8 mouse cellular contexts compared by ENCODE assay signal in genomic region chr14:34673395-34674228, GRCm38 (mm10). TPM values are rescaled to one million over a fixed set of nuclear protein-coding genes. Genes with fewer than 3 reads are reported as not detected.
A peak's percentile ranks its signal among the peaks of the same experiment; 100 is the strongest.
DNase-seq lines count a peak whose midpoint lies in the region; ATAC-seq lines count a peak whose summit lies in the region.

Wapl (plus strand) TSS chr14:34673928.

- H3K4me2 ChIP-seq in hindbrain, embryonic 12.5 days (replicated peaks): peak within 1 kb of the TSS; percentile 91

- peak; percentile 100 for ATAC-seq in hindbrain, embryonic 12.5 days (ENCODE audit: low FRiP score)

- H3K9ac ChIP-seq in hindbrain, embryonic 12.5 days: peak within 1 kb of the TSS; percentile 97

- H3K4me1 ChIP-seq in hindbrain, embryonic 12.5 days: peaks cover 14% of the 10 kb centered on the region

- DNase-seq in NIH3T3 (ENCODE audit: low read depth): peak; percentile 97
- peak; percentile 97 to 99 for DNase-seq in cerebellum, postnatal 10 days
- peak; percentile 94 to 98 for DNase-seq in frontal cortex, postnatal 10 days (ENCODE audit: low spot score in 2 of 2)
- DNase-seq in layer of hippocampus, postnatal 14 days (ENCODE audit: low spot score in 2 of 2): peak; percentile 94 to 98
- peak; percentile 97 for DNase-seq in lung, postnatal 14 days
- peak; percentile 88 for DNase-seq in retina, adult 2 months (ENCODE audit: low read depth, low spot score)
- DNase-seq in thymus, postnatal 36 days: peak; percentile 94 to 95

- H3K9me3 ChIP-seq in hindbrain, embryonic 12.5 days (replicated peaks): no peaks in the 10 kb centered on the region

- H3K27ac ChIP-seq in hindbrain, embryonic 12.5 days: peak within 1 kb of the TSS; percentile 97

- H3K27me3 ChIP-seq in hindbrain, embryonic 12.5 days: no peaks in the 10 kb centered on the region

- H3K4me3 ChIP-seq in hindbrain, embryonic 12.5 days: peak within 1 kb of the TSS; percentile 99

- H3K36me3 ChIP-seq in hindbrain, embryonic 12.5 days: peaks cover 4% of the 10 kb centered on the region; the same call in 1 of the 2 replicates

- WGBS in hindbrain, embryonic 12.5 days: under 1% methylated on average over 90 of the region's 90 CpGs

RNA-seq across cellular contexts. Expression of gene Wapl, which starts in this region (rescaled TPM):
- polyA plus RNA-seq in hindbrain, embryonic 12.5 days (2016; fragmentation: Nextera tagmentation; extraction: Ambion mirVana): 35.1 and 35.4 TPM in 2 replicates
- 10 to 100 TPM; 46.1 to 47.0 TPM for total RNA-seq in layer of hippocampus, postnatal 14 days (2021)

Comparison
In these comparisons a context has a peak if more than half of its experiments do, and no peak if none do; other contexts are left out.
1. Peak in every context shown above with its lines: DNase-seq, ATAC-seq, H3K4me3 ChIP-seq and H3K27ac ChIP-seq.